Mouse (Mus musculus) forebrain, postnatal 0 days (tissue): Measurements from ENCODE around the gene Arid1b. TPM values are rescaled to one million over a fixed set of nuclear protein-coding genes. Genes with fewer than 3 reads are reported as not detected.

Experiments
- ATAC-seq: fragments of 200-750 bp; cut with Nextera tagmentation; 2 replicates; pipeline ENCODE4 v1.8.0; 2017; ENCODE audit warnings: mild to moderate bottlenecking, moderate library complexity
- DNase-seq: peaks from one replicate; pipeline ENCODE4 v3.0.0-alpha.2; 2015
- H3K27ac ChIP-seq: fragments of 300-500 bp; sonication (generic); 2 replicates; pipeline ENCODE4 v1.5.1; 2014; ENCODE audit warnings: low read depth, mild to moderate bottlenecking, antibody characterized with exemption, low read length, moderate library complexity, mixed read lengths
- H3K27me3 ChIP-seq: fragments of 300-500 bp; sonication (generic); 2 replicates; pipeline ENCODE4 v1.6.1; 2014; ENCODE audit warnings: mild to moderate bottlenecking, low read length, mixed read lengths; ENCODE audit not compliant: insufficient read depth
- H3K36me3 ChIP-seq: fragments of 300-500 bp; sonication (generic); 2 replicates; pipeline ENCODE4 v1.6.1; 2014; ENCODE audit warnings: mild to moderate bottlenecking, moderate library complexity; ENCODE audit not compliant: insufficient read depth
- H3K4me1 ChIP-seq: fragments of 300-500 bp; sonication (generic); 2 replicates; pipeline ENCODE4 v1.6.1; 2014; ENCODE audit warnings: antibody characterized with exemption; ENCODE audit not compliant: insufficient read depth
- H3K4me2 ChIP-seq: fragments of 300-500 bp; sonication (generic); 2 replicates; pipeline ENCODE4 v1.6.1; 2014; ENCODE audit warnings: low read depth, mild to moderate bottlenecking, moderate library complexity
- H3K4me3 ChIP-seq: fragments of 300-500 bp; sonication (generic); 2 replicates; pipeline ENCODE4 v1.5.1; 2014; ENCODE audit warnings: low read depth, low read length, mixed read lengths
- H3K9ac ChIP-seq: fragments of 300-500 bp; sonication (generic); 2 replicates; pipeline ENCODE4 v1.6.1; 2014; ENCODE audit warnings: mild to moderate bottlenecking
- H3K9me3 ChIP-seq: fragments of 300-500 bp; sonication (generic); 2 replicates; pipeline ENCODE4 v1.6.1; 2016; ENCODE audit warnings: low read length
- CTCF ChIP-seq: sonication (generic); IDR thresholded peaks from 2 replicates; pipeline ENCODE4 v1.5.1; 2016; ENCODE audit warnings: antibody characterized with exemption, control low read depth, low read depth
- WGBS: fragments of 180-500 bp; shearing (Covaris S2); extraction: QIAGEN DNeasy Blood & Tissue Kit; methylation state at CpG from one replicate; pipeline ENCODE4 v1.1.7; 2014; 5-methylcytosine and 5-hydroxymethylcytosine counted together
- polyA plus RNA-seq: library from polyadenylated mRNA; unstranded; fragments of >200 nt; fragmentation: Nextera tagmentation; extraction: Ambion mirVana; gene quantifications from 2 replicates; pipeline ENCODE4 v1.2.1, GENCODE M21; 2015
- total RNA-seq: library from RNA; depleted of rRNA; stranded (reverse); fragments of >200 nt; gene quantifications from 2 replicates; pipeline ENCODE4 v1.2.3, GENCODE M21; 2014

The Arid1b gene
- total and polyA plus RNA-seq, 2 experiments from 2014 or later = 10.5 to 51.6 TPM

DNA sequence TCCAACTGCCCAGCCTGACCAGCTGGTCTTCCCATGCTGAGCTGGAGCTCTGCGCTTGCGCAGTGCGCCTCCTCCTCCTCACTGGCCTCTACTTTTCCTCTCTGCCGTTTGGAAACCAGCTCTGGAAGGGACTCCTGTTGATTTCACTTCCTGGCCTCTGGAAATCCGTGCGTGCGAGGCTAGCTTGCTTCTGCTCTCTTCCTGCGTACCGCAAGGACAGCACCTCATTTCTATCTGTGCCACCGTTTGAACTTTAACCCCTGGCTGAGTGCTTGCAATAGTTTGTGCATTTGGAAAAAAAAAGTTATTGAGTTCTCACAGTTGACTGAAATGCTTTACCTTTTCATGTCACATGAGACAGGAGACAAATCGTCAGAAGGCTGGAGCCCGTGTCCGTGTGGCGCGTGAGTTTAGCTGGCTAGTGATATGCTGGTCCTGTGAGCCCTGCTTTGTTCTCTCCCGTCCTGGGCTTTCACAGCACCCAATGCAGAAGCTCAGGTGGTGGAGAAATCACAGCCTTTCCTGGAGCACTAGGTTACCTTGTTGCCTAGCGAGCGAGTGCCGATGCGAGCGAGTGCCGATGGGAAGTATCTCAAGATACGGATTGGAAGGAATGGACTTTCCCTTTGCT is 20.3 kb downstream of the Arid1b start:
- H3K4me3 ChIP-seq = no peak overlapping the region
- DNase-seq = no peak
- 83% methylated on average over 23 of the region's 23 CpGs for WGBS

DNA sequence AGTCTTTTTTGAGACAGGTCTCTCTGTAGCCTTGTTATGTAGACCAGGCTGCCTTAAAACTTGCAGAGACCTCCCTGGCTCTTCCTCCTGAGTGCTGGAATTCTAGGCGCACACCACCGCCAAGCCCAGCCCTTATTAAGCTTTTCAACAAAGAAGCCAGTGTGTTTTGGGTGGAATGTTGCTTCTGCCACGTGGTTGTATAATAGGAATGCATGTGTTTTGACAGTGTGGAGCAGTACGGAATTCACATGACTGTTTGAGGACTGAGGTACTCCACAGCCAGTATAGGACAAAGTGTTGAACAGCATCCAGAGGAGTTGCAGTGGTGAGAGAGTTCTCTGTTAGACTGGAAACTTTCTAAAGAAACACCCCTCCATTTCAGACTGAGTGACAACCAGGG is 22.3 kb downstream of the Arid1b start:
- Histone ChIP-seq H3K36me3 (no peaks in the 10 kb centered on the region), H3K4me2 (no peak overlapping the region), H3K4me3 (no peak overlapping the region), H3K27ac (no peak overlapping the region), H3K27me3 (no peaks in the 10 kb centered on the region), H3K4me1 (no peaks in the 10 kb centered on the region), H3K9me3 (no peaks in the 10 kb centered on the region), H3K9ac (no peak overlapping the region)
- no peak for TF ChIP-seq CTCF
- DNase-seq (no peak), ATAC-seq (no peak)
- 25% methylated on average over 4 of the region's 4 CpGs for WGBS

More for the DNA sequence above, 20.3 kb downstream of the Arid1b start:
- no peak for ATAC-seq
- Histone ChIP-seq H3K27me3 (no peaks in the 10 kb centered on the region), H3K4me1 (no peaks in the 10 kb centered on the region; the same call in 1 of the 2 replicates), H3K36me3 (no peaks in the 10 kb centered on the region), H3K9me3 (no peaks in the 10 kb centered on the region), H3K27ac (no peak overlapping the region), H3K9ac (no peak overlapping the region), H3K4me2 (no peak overlapping the region)
- TF ChIP-seq CTCF = no peak

DNA sequence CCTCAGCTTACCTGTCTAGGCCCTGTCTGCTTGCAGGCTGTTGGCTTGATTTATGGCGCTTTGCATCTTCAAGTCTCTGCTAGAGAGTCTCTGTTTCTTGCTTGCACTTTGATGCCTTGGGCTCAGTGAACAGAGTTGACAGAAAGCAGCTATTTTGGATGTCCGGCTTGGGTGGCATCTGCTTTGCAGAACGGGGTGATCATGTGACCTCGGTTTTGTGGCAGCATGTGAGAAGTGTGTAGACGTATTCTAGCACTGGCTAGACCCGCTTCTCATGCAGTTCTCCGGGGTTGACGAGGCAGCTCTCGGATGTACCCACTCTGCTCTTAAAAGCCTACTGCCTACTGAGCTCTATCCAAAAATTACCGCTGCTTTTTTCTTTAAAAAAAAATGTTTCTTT is 22.9 kb downstream of the Arid1b start:
- ATAC-seq (no peak), DNase-seq (no peak)
- Histone ChIP-seq H3K4me3 (no peak overlapping the region), H3K4me1 (0 out of 2 replicates have a peak, but pooled peaks cover 6% of the 10 kb centered on the region), H3K36me3 (no peaks in the 10 kb centered on the region), H3K9me3 (no peaks in the 10 kb centered on the region), H3K9ac (no peak overlapping the region), H3K4me2 (no peak overlapping the region), H3K27me3 (no peaks in the 10 kb centered on the region), H3K27ac (no peak overlapping the region)
- no peak for TF ChIP-seq CTCF
- 81% methylated on average over 10 of the region's 10 CpGs for WGBS

DNA sequence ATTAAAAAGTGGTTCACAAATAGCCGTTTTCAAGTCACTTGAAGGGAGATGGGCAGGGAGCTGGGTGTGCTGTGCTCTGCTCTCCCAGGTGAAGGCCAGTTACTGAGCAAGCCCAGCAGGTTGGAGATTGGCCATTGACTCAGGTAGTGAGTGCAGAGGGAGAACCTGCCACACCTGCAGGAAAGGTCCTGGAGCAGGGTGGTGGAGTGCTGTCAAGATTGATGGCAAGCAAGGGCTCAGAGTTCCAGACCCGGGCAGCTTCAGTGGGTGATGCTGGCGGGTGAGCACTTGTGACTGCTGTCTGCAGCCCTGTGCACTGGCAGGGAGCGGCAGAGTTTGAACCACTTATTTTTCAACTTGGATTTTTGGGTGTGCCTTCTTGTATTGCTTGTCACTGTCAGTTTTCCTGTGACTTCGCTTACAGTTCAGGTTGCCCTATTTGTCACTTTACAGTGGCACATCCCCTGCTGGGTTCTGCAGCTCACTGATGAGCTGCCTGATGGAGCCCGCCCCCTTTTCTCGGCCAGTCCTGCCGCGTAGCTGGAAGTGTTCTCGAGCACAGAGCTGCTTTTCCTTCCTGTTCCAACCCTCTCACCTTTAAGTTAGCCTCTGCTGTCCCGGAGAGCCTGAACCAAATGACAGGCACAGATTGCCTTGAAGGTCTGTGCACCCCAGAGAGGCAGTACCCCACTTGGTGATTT is 27.3 kb downstream of the Arid1b start:
- ATAC-seq (no peak), DNase-seq (no peak)
- Histone ChIP-seq H3K4me2 (no peak overlapping the region), H3K36me3 (no peaks in the 10 kb centered on the region), H3K27me3 (no peaks in the 10 kb centered on the region), H3K27ac (no peak overlapping the region), H3K4me1 (0 out of 2 replicates have a peak, but pooled peaks cover 7% of the 10 kb centered on the region), H3K9me3 (no peaks in the 10 kb centered on the region), H3K9ac (no peak overlapping the region), H3K4me3 (no peak overlapping the region)
- no peak for TF ChIP-seq CTCF
- 34% methylated on average over 11 of the region's 11 CpGs for WGBS

DNA sequence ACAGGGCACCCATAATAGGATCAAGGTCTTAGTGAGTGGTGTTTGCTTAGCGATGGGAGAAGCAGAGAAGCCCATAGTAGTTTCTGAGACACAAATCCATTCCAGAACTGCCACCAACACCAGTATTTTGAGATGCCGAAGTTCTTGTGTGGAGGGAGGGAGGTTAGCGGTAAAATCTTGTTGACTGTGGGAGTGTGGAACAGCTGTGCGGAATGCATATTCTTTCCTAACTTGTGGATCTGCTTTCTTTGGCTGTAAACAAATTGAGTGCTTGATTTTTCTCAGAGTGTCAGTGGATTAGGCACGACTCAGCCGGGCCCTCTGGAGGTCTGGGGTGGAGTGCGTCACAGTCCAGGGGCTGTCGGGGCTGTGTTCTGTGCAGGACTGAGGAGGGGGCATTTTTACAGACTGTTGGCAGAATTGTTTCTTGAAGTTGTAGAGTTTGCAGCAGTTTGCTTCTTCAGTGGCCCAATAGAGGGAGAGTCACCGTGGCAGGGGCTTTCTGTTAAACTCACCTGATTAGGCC is 27.9 kb downstream of the Arid1b start:
- no peak for ATAC-seq
- no peak overlapping the region for H3K4me3 ChIP-seq
- H3K27ac ChIP-seq = no peak overlapping the region
- no peak for DNase-seq
- no peaks in the 10 kb centered on the region for H3K9me3 ChIP-seq
- 0 out of 2 replicates have a peak, but pooled peaks cover 7% of the 10 kb centered on the region for H3K4me1 ChIP-seq
- no peak overlapping the region for H3K4me2 ChIP-seq
- 53% methylated on average over 9 of the region's 9 CpGs for WGBS
- H3K9ac ChIP-seq = no peak overlapping the region
- H3K36me3 ChIP-seq = no peaks in the 10 kb centered on the region
- no peak for TF ChIP-seq CTCF
- no peaks in the 10 kb centered on the region for H3K27me3 ChIP-seq

DNA sequence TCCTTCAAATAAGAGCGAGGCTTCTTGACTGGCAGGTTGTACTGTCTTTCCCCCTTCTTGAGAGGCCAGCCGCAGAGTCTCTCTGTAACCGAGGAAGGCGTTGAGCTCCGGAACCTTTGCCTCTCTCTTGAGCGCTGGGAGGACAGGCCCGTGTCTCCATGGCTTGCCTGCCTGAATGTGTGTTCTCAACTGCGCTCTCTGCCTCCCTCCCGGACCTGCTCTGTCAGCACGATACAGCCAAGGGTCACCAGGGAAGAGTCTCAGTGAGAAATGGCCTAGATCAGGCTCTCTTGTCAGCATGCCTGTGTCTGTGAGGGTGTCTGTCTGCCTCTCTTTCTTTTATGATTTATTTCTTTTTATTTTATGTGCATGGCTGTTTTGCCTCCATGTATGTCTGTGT is 29.6 kb downstream of the Arid1b start:
- no peak overlapping the region for H3K4me3 ChIP-seq
- no peak overlapping the region for H3K27ac ChIP-seq
- H3K36me3 ChIP-seq = no peaks in the 10 kb centered on the region
- no peaks in the 10 kb centered on the region for H3K9me3 ChIP-seq
- 0 out of 2 replicates have a peak, but pooled peaks cover 7% of the 10 kb centered on the region for H3K4me1 ChIP-seq
- TF ChIP-seq CTCF = no peak
- H3K9ac ChIP-seq = no peak overlapping the region
- H3K4me2 ChIP-seq = no peak overlapping the region
- ATAC-seq = no peak
- 80% methylated on average over 10 of the region's 10 CpGs for WGBS
- no peaks in the 10 kb centered on the region for H3K27me3 ChIP-seq
- DNase-seq = no peak

DNA sequence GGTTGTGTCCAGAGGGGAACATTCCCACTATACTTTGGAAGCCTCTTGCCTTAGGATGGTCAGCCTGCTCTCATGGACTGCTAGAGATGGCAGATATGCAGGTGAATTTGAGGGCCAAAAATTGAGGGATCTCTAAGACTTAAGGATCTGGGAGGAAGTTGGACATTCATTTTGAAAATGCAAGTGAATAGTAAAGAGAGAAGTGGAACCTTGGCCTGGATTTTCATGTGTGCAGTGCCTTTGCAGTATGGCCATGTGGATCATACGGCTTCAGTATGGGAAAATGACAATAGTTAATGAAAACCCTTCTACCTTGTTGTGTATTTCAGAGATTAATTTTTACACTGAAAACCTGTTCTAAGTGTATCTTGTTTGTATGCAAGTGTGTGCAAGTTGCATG is 31.3 kb downstream of the Arid1b start:
- WGBS = 89% methylated on average over 1 of the region's 1 CpGs
- ATAC-seq = no peak
- no peak for TF ChIP-seq CTCF

More for the DNA sequence above, 31.3 kb downstream of the Arid1b start:
- Histone ChIP-seq H3K36me3 (no peaks in the 10 kb centered on the region), H3K4me2 (no peak overlapping the region), H3K27me3 (no peaks in the 10 kb centered on the region), H3K9me3 (no peaks in the 10 kb centered on the region), H3K4me1 (0 out of 2 replicates have a peak, but pooled peaks cover 7% of the 10 kb centered on the region), H3K4me3 (no peak overlapping the region), H3K27ac (no peak overlapping the region), H3K9ac (no peak overlapping the region)
- DNase-seq = no peak
